Mouse (Mus musculus) central nervous system, embryonic 18 days (tissue): ENCODE data around the gene Crtam. TPM values are rescaled to one million over a fixed set of nuclear protein-coding genes. Genes with fewer than 3 reads are reported as not detected.

Experiments used
- polyA plus RNA-seq: library from polyadenylated mRNA; depleted of rRNA; stranded (reverse); fragments of >200 nt; gene quantifications from 2 replicates; pipeline ENCODE4 v1.2.3, GENCODE M21; 2012; rRNA removed

Gene Crtam
- 0.03 and 0.07 TPM in 2 replicates for polyA plus RNA-seq

DNA sequence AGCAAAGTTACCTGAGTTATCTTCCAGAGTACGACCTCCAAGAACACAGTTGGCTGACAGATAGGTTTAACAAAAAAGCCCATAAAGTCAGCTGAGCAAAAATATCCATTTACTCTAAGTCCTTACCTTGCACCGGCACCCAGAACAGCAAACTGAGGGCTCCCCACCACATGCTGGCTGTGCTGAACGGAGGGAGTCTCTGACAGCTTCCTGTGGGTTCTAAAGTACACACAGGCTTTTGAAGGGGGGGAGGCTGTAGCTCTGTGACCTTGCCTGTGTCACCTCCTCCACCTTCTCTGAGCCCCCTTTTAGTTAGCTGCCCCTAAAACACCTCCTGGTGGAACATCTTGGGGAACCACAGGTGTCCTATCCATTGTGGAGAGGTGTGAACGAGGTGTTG is at the start of gene Crtam:
TSS of gene Crtam (minus strand) at position 214 of the 400 bp plus-strand sequence.

DNA sequence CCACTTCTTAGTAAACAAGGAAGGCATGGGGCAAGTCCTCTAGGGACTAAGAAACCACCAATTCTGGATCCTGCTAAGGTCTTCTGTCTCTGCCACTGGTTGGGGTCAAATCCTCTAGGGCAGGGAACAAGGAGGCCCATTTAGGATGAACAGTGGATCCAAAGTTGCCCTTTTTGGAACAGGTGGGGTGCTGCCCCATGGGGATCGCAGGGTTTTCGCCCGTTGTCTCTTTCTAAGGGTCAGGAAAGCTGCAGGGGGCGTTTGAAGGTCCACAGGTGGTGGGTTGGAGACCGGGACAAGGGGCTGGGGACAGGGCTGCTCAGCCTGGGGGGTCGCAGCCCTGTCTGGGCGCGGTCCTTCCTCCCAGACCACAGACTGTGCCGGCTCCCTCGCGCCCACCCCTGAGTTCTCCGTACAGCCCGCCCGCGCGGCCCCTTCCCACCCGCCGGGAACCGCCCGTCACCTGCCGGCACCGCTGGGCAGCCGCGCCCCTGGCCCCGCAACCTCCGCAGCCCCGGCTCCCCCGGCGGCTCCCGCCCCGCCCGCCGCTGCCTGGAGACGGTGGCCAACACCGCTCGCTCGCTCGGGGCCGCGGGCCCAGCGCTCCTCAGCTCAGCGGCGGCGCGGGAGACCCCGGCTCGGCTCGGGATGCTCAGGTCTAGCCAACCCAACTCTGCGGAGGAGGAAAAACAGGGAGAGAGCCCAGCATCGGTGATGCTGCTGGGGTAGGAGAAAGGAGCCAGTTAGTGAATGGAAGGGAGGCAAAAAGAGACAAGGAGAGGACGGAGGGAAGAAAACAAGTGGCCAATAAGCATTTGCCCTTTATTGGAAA is 40.6 kb downstream of the Crtam start, which contains the start of gene Jhy:
TSS of gene Jhy (minus strand) at position 533 of the 832 bp plus-strand sequence.

Other genes with a start within 250 kb of the Crtam start
- gene Hspa8, start 203.6 kb downstream of the Crtam start, polyA plus RNA-seq, result 2,477 and 2,492 TPM in 2 replicates
- gene Bsx, start 130.5 kb downstream of the Crtam start, polyA plus RNA-seq, result 0.57 and 0.74 TPM in 2 replicates
- gene Jhy, start 40.5 kb downstream of the Crtam start, polyA plus RNA-seq, result 0.56 and 0.92 TPM in 2 replicates
- gene Ubash3b, start 157.1 kb upstream of the Crtam start, polyA plus RNA-seq, result 16.7 and 18.2 TPM in 2 replicates